Mouse (Mus musculus) left cerebral cortex, postnatal 4 days (tissue): ENCODE results near the gene Dlgap1. TPM values are rescaled to one million over a fixed set of nuclear protein-coding genes. Genes with fewer than 3 reads are reported as not detected.

ENCODE experiments used
- DNase-seq: peaks from one replicate; pipeline ENCODE4 v3.0.0-alpha.2; 2022
- intact Hi-C: fragments of 180-260 bp; cut with DNase I; formaldehyde crosslinking; loops from one replicate; pipeline ENCODE4 v1.15.1; 2025
- total RNA-seq, 2 experiments: library from RNA; stranded (reverse); gene quantifications; 2 replicates each; pipeline ENCODE4 v1.2.3; 2021

The Dlgap1 gene
- 100 to 1,000 TPM; 157 to 164 TPM for total RNA-seq

GRCm38 (mm10) chr17:69969021-69969815 lies at the start of gene Dlgap1:
Dlgap1 (plus strand) TSS chr17:69969073.
- DNase-seq, result peak; percentile 81
- intact Hi-C loops, result loop anchor here (10.0 kb wide), 1 partner anchor 204 kb away; no protein-coding TSS in a partner anchor

- intact Hi-C loops, result no loop called here
- DNase-seq, result no peak
These were observed 13.9 kb upstream of the Dlgap1 start for GRCm38 (mm10) chr17:69954936-69955335.

- DNase-seq, result peak; percentile 53
- intact Hi-C loops, result loop anchor here (2.0 to 10.0 kb wide), 2 partner anchors 205 to 365 kb away; no protein-coding TSS in a partner anchor
These were observed 1.2 kb downstream of the Dlgap1 start for GRCm38 (mm10) chr17:69969816-69970750.

- DNase-seq, result no peak
- intact Hi-C loops, result no loop called here
These were observed 4.2 kb downstream of the Dlgap1 start for GRCm38 (mm10) chr17:69973081-69973480.

GRCm38 (mm10) chr17:69973991-69974390 lies 5.1 kb downstream of the Dlgap1 start:
- intact Hi-C loops, result no loop called here
- DNase-seq, result no peak

GRCm38 (mm10) chr17:69982236-69982923 lies 13.5 kb downstream of the Dlgap1 start:
- no peak for DNase-seq
- intact Hi-C loops, result no loop called here

GRCm38 (mm10) chr17:69996406-69996805 lies 27.5 kb downstream of the Dlgap1 start:
- intact Hi-C loops, result no loop called here
- DNase-seq, result no peak

GRCm38 (mm10) chr17:70002026-70002425 lies 33.2 kb downstream of the Dlgap1 start:
- intact Hi-C loops, result no loop called here
- no peak for DNase-seq

- DNase-seq, result no peak
- intact Hi-C loops, result no loop called here
These were observed 35.8 kb downstream of the Dlgap1 start for GRCm38 (mm10) chr17:70004628-70005027.

- DNase-seq, result no peak
- intact Hi-C loops, result no loop called here
These were observed 38.7 kb downstream of the Dlgap1 start for GRCm38 (mm10) chr17:70007607-70008006.

GRCm38 (mm10) chr17:70016511-70016910 lies 47.6 kb downstream of the Dlgap1 start:
- no peak for DNase-seq
- intact Hi-C loops, result no loop called here

GRCm38 (mm10) chr17:70020376-70020775 lies 51.5 kb downstream of the Dlgap1 start:
- no peak for DNase-seq
- intact Hi-C loops, result no loop called here

GRCm38 (mm10) chr17:70022618-70023017 lies 53.7 kb downstream of the Dlgap1 start:
- intact Hi-C loops, result no loop called here
- no peak for DNase-seq

GRCm38 (mm10) chr17:70034862-70035261 lies 66.0 kb downstream of the Dlgap1 start:
- no peak for DNase-seq
- intact Hi-C loops, result no loop called here

- DNase-seq, result no peak
- intact Hi-C loops, result no loop called here
These were observed 72.0 kb downstream of the Dlgap1 start for GRCm38 (mm10) chr17:70040751-70041430.

GRCm38 (mm10) chr17:70068281-70068680 lies 99.4 kb downstream of the Dlgap1 start:
- intact Hi-C loops, result no loop called here
- DNase-seq, result no peak

- intact Hi-C loops, result no loop called here
- DNase-seq, result peak; percentile 73
These were observed 103.2 kb downstream of the Dlgap1 start for GRCm38 (mm10) chr17:70072066-70072465.

GRCm38 (mm10) chr17:70088220-70088619 lies 119.3 kb downstream of the Dlgap1 start:
- intact Hi-C loops, result no loop called here
- DNase-seq, result no peak

- DNase-seq, result no peak
- intact Hi-C loops, result no loop called here
These were observed 121.9 kb downstream of the Dlgap1 start for GRCm38 (mm10) chr17:70090737-70091136.

- intact Hi-C loops, result no loop called here
- peak; percentile 43 for DNase-seq
These were observed 160.3 kb downstream of the Dlgap1 start for GRCm38 (mm10) chr17:70129151-70129550.
